Mouse (Mus musculus): ENCODE data around the gene Ptprd.
"Not testable (repeated sequence)": the region's sequence is repeated elsewhere in the genome, so short reads cannot be mapped to it uniquely, and the experiment has no call there.

The Ptprd gene

DNA sequence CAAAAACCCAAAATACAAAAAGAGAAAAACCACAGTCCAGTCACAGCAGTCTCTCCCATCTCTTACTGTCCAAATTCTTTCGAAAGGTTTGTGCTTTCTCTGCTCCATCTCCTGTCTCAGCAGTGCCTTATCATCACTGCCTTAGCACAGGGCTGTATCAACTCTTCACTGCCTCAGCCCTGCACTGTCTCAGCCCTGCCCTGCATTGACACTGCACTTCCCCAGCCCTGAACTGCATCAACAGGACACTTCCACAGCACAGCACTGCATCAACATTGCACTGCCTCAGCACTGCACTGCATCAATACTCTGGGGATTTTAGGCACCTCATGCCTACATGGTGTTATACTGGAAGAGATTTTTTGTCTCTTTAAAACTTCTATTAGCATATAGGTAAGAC, 2135.7 kb downstream of the Ptprd start:
- no peak for DNase-seq (ENCODE audit: extremely low spot score, low read depth, low spot score)

GRCm38 (mm10) chr4:76073286-76073685, 2138.5 kb downstream of the Ptprd start:
- no peak for DNase-seq (ENCODE audit: extremely low spot score, low read depth, low spot score)

DNA sequence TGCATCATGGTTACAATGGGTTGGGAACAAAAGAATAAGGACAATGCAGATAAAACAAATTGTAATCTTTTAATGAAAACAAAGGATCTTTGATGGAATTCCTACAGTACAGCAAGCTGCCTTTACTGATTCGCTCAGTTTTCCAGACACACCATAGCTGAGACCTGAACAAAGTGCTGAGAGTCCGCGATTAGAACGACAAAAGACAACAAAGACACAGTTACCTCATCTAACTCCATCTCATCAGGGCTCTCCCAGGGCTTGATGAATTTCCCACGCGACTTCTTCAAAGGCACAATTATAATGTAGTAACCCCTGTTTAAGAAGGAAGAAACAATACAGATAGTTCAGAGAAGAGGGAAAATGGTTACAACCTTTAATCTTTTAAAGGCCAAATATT, 2140.0 kb downstream of the Ptprd start:
- DNase-seq (ENCODE audit: extremely low spot score, low read depth, low spot score) = no peak

- no peak for DNase-seq (ENCODE audit: extremely low spot score, low read depth, low spot score)
Measured at GRCm38 (mm10) chr4:76056836-76057235, 2154.9 kb downstream of the Ptprd start.

DNA sequence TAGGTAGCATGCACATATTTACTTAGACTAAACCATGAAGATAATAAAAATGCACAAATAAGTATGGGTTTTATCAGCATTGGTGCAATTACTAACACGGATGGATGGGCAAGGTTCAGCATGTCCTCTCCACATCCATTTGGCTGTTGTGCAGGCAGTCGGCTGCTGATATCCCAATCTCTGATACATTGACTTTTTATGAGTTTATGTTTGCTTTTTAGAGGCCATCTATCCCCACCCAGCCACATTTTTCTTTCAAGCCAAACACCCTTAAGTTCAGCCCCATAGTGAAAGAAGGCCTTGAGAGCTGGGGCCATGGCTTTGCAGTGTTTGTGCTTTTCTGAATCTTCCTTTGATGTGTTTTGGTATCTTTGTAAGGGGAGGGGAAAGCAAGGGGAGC, 2166.1 kb downstream of the Ptprd start:
- DNase-seq (ENCODE audit: extremely low spot score, low read depth, low spot score) = no peak

- peak; percentile 31 for DNase-seq (ENCODE audit: extremely low spot score, low read depth, low spot score)
Measured at GRCm38 (mm10) chr4:76044802-76045201, 2167.0 kb downstream of the Ptprd start.

- not testable (repeated sequence) for DNase-seq (ENCODE audit: extremely low spot score, low read depth, low spot score)
Measured at GRCm38 (mm10) chr4:76037178-76037577, 2174.6 kb downstream of the Ptprd start.

- DNase-seq (ENCODE audit: extremely low spot score, low read depth, low spot score) = no peak
Measured at GRCm38 (mm10) chr4:76025571-76026325, 2186.0 kb downstream of the Ptprd start.

DNA sequence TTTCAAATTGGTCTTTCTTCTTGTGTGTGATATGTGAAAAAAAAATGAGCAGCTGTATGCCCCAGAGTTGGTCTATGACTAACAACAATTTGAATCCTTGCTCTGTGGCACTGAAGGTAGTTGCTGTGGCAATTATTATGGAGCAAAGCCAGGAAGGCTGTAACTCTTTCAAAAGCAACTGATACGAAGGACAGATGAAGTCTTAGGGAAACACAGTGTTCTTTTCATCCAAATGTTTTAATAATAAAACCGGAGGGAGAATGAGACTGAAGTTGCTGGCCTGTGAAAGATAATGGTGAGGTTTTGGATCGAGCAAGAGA, 2187.3 kb downstream of the Ptprd start:
- DNase-seq (ENCODE audit: extremely low spot score, low read depth, low spot score) = no peak

DNA sequence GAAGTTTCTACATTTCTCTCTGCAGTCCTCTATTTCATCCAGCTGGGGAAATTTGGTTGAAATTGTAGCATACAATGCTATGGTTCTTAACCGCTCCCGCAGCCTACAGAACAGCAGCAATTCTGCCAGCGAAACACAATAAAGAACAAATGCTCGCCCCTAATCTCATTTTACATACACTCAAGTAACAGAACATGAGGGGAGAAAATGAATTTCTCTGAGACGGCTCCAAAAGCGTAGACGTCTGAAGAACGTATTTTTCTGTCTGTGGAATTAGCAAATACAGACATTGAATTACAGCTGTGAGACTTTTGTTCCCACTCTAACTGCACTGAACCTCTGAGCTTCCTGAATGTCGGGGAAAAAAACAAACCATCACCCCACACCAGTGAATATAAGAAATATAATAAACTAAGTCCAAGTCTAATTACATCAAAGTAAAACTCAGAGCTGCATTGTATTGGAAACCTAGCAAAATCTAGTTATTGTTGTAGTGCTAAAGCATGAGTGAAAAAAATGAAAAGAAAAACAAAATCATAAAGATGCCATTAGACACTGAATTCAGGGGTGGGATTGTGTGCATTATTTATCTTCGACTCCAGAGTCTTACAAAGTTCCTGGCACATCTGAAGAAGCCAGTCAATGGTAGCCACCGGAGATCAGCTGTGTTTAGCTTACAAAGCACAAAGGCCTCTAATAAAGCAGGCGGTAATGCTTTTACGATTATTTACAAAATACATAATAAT, 2187.8 kb downstream of the Ptprd start:
- no peak for DNase-seq (ENCODE audit: extremely low spot score, low read depth, low spot score)

DNA sequence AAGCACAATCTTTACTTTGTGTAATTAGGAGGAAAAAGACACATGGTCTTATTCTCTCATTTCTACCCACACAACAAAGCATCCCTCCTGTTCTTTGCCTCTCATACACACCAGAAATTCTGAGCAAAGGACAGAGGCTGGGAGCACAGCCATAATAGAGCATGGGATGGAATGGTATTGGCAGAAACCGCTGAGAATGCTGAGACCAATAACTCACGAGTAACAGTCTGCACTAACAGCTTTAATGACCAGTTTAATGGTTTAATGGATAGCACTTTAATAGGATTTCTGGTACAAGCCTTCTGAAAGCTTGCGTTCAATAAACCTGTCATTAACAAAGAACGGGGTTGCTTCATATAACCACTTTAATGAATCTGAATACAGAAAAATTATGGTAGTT, 2190.1 kb downstream of the Ptprd start:
- DNase-seq (ENCODE audit: extremely low spot score, low read depth, low spot score) = peak; percentile 37

DNA sequence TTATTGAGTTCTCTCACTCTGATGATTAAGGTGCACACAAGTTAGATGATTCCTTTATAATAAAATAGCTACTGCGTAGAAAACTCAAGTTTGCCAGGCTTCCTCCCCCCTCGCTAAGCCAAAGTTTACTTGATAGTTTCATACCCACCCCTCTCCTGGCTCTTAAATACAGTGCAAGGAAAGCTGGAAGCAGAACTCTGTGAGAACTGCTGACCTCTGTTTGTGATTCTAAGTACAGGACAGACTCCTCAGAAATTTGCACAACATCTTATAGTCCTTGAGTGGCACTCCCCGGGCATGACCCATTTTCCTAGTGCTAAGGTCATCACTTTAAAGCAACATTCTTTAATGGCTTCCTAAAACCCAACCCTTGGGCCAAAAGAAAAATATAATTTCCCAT, 2196.7 kb downstream of the Ptprd start:
- no peak for DNase-seq (ENCODE audit: extremely low spot score, low read depth, low spot score)

- DNase-seq (ENCODE audit: extremely low spot score, low read depth, low spot score) = no peak
Measured at GRCm38 (mm10) chr4:76014151-76014840, 2197.5 kb downstream of the Ptprd start.

DNA sequence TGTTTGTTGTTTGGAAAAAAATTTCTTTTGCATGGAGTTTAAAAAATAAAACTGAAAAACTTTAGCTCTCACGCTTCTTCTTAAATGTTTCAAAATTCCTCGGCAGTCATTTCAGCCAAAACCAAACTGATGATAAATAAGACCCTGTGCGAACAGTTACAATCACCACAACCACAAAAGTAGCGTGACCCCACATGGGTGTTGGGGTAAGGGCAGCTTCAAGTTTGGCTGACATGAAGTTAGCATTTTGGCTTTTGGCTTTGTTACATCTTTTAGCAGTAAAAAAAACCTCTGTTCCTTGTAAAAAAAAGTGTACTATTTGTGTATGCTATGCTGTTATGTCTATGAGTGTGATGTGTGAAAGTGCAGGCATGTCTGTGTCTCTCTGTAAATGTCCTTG, 2203.2 kb downstream of the Ptprd start:
- no peak for DNase-seq (ENCODE audit: extremely low spot score, low read depth, low spot score)

DNA sequence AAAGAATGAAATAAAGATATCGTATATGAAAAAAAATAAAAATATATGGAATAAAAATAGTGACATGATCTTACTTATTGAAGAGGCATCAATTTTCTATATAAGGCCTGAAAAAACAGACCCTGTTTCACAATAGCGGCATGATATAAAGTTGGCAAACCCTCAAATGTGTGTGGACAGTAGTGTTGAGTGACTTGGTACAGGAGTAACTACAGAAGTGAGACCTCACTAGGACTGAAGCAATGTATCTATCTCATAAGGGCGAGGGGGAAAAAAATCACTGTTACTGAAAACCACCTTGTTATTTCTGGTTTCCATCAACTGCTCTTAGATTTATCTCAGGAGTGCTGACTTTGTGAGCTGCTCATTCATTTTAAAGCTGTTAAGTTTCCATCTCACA, 2204.5 kb downstream of the Ptprd start:
- DNase-seq (ENCODE audit: extremely low spot score, low read depth, low spot score) = no peak

- DNase-seq (ENCODE audit: extremely low spot score, low read depth, low spot score) = no peak
Measured at GRCm38 (mm10) chr4:76006717-76007116, 2205.0 kb downstream of the Ptprd start.

DNA sequence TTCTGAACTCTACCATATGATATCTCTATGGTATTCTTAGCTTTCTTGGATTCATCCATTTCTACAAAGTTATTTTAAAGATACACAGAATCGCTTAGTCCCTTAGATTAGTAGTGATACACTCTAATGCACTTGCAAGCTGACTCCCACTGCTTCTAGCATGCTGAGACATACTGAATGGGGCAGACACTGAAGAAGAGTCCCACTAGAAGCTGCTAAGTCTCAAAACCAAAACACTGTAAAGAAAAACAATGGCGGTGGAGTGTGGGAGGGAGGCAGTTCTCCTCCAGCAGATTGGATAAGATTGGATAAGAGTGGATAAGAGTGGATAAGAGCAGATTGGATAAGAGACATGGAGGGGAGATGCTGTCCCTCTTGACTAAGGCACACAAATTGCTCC, 2207.6 kb downstream of the Ptprd start:
- DNase-seq (ENCODE audit: extremely low spot score, low read depth, low spot score) = no peak

DNA sequence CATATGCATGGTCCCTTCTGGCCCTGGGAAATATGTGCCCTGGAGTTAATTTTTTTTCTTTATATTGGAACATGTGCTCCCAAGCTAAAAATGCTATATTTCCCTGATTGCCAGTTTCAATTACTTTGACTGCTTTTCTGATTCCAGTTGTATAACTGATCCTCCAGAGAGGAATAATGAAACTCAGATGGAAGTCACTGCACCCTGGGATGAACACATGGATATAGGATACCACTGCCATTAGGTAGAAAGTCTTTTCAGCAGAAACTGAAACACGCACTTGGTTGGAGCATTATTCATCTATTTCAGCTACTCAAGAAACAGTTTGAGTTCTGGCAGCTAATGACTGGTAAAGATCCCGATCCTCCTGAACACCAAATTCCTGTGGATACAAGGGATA, 2211.5 kb downstream of the Ptprd start:
- DNase-seq (ENCODE audit: extremely low spot score, low read depth, low spot score) = no peak

DNA sequence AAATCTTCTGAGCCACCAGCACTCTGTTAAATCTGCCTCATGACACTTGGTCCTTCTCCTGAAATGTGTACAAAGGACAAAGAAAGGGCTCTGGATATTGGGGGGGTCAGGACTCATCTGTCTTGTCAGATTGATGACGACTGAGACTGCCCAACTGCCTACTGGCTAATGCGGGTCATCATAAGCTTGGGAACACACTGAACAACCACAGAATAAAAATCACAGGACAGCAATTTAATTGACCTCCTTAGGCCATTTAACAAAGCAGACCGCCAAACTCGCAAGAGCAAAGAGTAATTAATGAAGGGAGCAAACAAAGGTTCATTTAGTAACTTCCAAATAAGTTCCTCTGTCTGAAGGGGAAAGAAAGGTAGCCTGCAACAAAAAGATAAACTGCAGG, 2215.9 kb downstream of the Ptprd start:
- DNase-seq (ENCODE audit: extremely low spot score, low read depth, low spot score) = no peak

GRCm38 (mm10) chr4:75994576-75994975, 2217.2 kb downstream of the Ptprd start:
- DNase-seq (ENCODE audit: extremely low spot score, low read depth, low spot score) = no peak

GRCm38 (mm10) chr4:75993092-75993491, 2218.7 kb downstream of the Ptprd start:
- DNase-seq (ENCODE audit: extremely low spot score, low read depth, low spot score) = no peak

- no peak for DNase-seq (ENCODE audit: extremely low spot score, low read depth, low spot score)
Measured at GRCm38 (mm10) chr4:75991621-75992245, 2220.0 kb downstream of the Ptprd start.
